Mouse (Mus musculus): ENCODE results near the gene Iqsec2. TPM values are rescaled to one million over a fixed set of nuclear protein-coding genes. Genes with fewer than 3 reads are reported as not detected.

Gene Iqsec2
- 15.0 TPM for polyA plus RNA-seq (2021)

DNA sequence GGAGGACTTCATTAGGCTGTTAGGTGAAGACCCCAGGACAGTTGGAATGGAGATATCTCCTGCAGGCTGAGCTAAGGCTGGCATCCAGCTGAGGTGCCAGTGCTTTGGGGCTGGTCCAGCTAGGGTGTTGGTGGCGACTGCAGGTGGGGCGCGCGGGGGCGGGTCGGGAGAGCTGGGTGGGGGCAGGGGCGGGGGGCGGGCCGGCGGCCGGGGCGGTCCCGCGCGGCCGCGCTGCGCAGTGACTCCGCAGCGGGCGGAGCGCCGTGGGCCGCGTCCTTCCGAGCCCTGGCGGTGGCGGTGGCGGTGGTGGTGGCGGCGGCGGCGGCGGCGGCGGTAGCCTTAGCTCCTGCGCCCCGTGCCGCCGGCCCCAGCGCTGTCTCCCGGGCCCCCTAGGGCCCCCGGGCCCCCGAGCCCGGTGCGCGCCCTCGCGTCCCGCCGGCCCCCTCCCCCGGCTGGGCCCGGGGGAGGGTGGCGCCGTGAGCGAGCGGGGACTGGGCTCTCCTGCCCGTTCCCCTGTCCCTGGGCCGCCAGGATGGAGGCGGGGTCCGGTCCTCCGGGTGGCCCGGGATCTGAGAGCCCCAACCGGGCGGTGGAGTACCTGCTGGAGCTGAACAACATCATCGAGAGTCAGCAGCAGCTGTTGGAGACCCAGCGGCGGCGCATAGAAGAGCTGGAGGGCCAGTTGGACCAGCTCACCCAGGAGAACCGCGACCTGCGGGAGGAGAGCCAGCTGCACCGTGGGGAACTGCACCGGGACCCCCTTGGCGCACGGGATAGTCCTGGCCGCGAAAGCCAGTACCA, at the start of gene Iqsec2:
TSS of gene Iqsec2 (plus strand) at position 328 of the 801 bp plus-strand sequence.
- DNase-seq (ENCODE audit: low read depth, low spot score): no peak
- CTCF ChIA-PET: no interaction called here
- POLR2A ChIA-PET: interaction anchor here (0.6 kb wide), 2 partner anchors 13 to 110 kb away, joined by 3 to 4 read pairs; no protein-coding TSS in a partner anchor
- peaks cover 33% of the 10 kb centered on the region for H3K27me3 ChIP-seq
- no peak for TF ChIP-seq CTCF (IDR thresholded peaks at IDR 0.05)
- in situ Hi-C loops (cut with MboI; ENCODE audit: low pct_unique_long_range_greater_than_20kb): no loop called here
- peak; percentile 49 for ATAC-seq

DNA sequence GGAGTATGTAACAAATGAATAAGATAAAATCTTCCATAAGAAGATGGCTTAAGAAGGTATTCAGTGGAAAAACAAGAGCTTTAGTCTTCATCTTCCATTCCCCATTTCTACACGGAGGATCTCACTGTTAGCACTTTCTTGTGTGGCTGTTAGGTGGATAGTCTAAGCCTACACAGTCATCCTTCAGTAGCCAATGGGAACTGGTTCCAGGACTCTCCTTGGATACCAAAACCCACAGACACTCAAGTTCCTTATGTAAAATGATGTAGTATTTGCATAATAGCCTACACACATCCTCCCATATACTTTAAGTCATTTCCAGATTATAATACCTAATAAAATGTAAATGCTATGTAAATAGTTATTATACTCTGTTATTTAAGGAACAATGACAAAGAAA, 46.5 kb upstream of the Iqsec2 start:
- in situ Hi-C loops (cut with MboI; ENCODE audit: low pct_unique_long_range_greater_than_20kb): no loop called here
- ChIA-PET POLR2A (no interaction called here), CTCF (no interaction called here)
- peaks cover 54% of the 10 kb centered on the region for H3K27me3 ChIP-seq
- DNase-seq (ENCODE audit: low read depth, low spot score) (no peak), ATAC-seq (no peak)
- no peak for TF ChIP-seq CTCF (IDR thresholded peaks at IDR 0.05)

DNA sequence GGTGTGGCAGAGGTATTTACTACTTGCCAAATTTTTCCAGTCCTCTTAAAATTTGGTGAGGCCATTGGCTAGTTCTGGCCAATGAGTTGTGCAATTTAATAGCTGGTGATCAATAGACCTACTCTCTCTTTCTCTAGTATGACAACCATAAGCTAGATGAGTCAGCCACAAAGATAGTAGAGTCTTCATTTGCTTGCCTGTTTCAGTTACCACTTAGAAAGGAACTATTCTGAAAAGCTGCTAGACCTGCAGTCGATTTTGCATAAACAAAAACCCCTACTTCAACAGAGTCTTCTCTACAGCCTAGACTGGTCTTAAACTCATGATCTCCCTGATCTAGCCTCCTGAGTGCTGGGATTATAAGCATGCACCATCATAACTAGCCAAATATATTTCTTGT, 22.4 kb upstream of the Iqsec2 start:
- ATAC-seq (no peak), DNase-seq (ENCODE audit: low read depth, low spot score) (no peak)
- peaks cover 86% of the 10 kb centered on the region for H3K27me3 ChIP-seq
- POLR2A ChIA-PET: no interaction called here
- no peak for TF ChIP-seq CTCF (IDR thresholded peaks at IDR 0.05)
- CTCF ChIA-PET: no interaction called here
- in situ Hi-C loops (cut with MboI; ENCODE audit: low pct_unique_long_range_greater_than_20kb): no loop called here

DNA sequence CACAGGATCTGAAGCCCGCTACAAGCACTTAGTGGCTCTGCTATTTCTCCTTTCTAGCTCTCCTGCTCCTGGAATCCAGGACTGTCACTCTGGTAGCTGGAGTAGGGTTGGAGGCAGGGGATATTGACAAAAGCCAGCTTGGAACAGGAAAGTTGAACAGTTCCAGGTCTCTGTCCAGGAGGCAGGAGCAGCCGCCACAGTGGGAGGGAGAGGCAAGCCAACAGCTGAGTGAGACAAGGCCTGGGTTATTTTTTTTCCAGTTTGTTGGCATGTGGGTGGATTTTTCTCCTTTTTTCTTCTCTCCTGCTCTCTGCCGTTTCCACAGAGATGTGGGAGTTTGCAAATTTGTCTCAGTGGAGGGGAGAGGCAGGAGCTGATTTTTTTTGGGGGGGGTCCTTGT, 13.3 kb upstream of the Iqsec2 start:
- POLR2A ChIA-PET: interaction anchor here (0.5 kb wide), 1 partner anchor 280 kb away, joined by 4 read pairs; no protein-coding TSS in a partner anchor
- TF ChIP-seq CTCF (IDR thresholded peaks at IDR 0.05): no peak
- in situ Hi-C loops (cut with MboI; ENCODE audit: low pct_unique_long_range_greater_than_20kb): no loop called here
- H3K27me3 ChIP-seq: peaks cover 81% of the 10 kb centered on the region
- DNase-seq (ENCODE audit: low read depth, low spot score): no peak
- CTCF ChIA-PET: interaction anchor here (1.2 to 1.9 kb wide), 3 partner anchors 12 to 17 kb away, joined by 3 to 5 read pairs (median 4); no protein-coding TSS in a partner anchor
- ATAC-seq: no peak

DNA sequence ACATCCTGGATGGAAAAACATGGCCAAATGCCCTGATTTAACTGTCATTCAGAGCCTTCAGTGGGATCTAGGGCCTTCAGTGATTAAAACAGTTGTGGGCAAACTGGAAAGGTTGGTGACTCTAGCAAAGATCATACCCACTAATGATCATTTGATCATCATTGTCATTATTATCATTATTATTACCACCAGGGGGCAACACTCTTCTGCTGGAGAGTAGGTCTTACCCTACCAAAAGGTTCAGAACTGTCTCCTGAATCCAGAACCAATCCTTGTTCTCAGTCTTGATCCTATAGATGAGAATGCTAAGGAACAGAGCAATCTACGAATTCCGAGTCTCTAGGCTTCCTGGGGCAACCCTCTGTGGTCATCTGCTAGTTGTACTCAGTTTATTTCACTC, 12.0 kb upstream of the Iqsec2 start:
- ChIA-PET POLR2A (interaction anchor here (0.7 kb wide), 1 partner anchor 26 kb away, joined by 3 read pairs; no protein-coding TSS in a partner anchor), CTCF (interaction anchor here (1.2 to 1.9 kb wide), 2 partner anchors 10 to 44 kb away, joined by 3 to 5 read pairs; no protein-coding TSS in a partner anchor)
- no peak for DNase-seq (ENCODE audit: low read depth, low spot score)
- TF ChIP-seq CTCF (IDR thresholded peaks at IDR 0.05): peak; percentile 48
- ATAC-seq: no peak
- in situ Hi-C loops (cut with MboI; ENCODE audit: low pct_unique_long_range_greater_than_20kb): no loop called here
- H3K27me3 ChIP-seq: peaks cover 77% of the 10 kb centered on the region

DNA sequence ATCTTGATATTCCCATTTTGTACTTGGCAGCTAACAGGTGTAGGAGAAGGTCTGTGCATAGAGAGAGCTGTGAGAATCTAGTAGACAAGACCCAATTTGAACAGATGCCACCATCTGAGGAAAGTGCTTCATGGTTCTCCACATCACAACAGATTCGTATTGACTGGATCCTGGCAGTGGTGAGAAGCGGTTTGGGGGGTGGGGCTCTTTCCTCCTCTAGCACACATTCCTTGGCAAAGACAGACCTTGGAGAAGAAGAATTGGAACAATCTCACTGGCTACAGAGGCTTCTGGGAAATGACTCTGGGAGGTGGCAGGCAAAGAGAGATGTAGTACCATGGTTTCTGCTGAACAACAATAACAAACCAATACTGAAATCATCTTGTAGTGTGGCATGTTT, 8.9 kb upstream of the Iqsec2 start:
- CTCF ChIA-PET: no interaction called here
- in situ Hi-C loops (cut with MboI; ENCODE audit: low pct_unique_long_range_greater_than_20kb): no loop called here
- TF ChIP-seq CTCF (IDR thresholded peaks at IDR 0.05): no peak
- H3K27me3 ChIP-seq: peaks cover 77% of the 10 kb centered on the region
- no peak for ATAC-seq
- POLR2A ChIA-PET: no interaction called here
- no peak for DNase-seq (ENCODE audit: low read depth, low spot score)

DNA sequence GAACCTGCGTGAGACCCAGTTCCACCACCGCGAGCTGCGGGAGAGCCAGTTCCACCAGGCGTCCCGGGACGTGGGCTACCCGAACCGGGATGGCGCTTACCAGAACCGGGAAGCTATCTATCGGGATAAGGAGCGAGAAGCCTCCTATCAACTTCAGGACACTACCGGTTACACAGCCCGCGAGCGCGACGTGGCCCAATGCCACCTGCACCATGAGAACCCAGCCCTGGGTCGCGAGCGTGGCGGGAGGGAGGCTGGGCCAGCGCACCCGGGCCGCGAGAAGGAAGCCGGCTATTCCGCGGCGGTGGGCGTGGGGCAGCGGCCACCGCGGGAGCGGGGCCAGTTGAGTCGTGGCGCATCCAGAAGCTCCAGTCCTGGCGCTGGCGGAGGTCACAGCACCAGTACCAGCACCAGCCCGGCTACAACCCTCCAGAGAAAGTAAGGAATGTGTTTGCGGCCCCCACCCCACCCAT, 710 bp downstream of the Iqsec2 start:
- ChIA-PET POLR2A (interaction anchor here (0.6 kb wide), 1 partner anchor 111 kb away, joined by 4 read pairs; no protein-coding TSS in a partner anchor), CTCF (interaction anchor here (1.7 kb wide), 1 partner anchor 21 kb away, joined by 4 read pairs; no protein-coding TSS in a partner anchor)
- no peak for TF ChIP-seq CTCF (IDR thresholded peaks at IDR 0.05)
- in situ Hi-C loops (cut with MboI; ENCODE audit: low pct_unique_long_range_greater_than_20kb): no loop called here
- ATAC-seq (no peak), DNase-seq (ENCODE audit: low read depth, low spot score) (no peak)
- H3K27me3 ChIP-seq: peaks cover 27% of the 10 kb centered on the region

DNA sequence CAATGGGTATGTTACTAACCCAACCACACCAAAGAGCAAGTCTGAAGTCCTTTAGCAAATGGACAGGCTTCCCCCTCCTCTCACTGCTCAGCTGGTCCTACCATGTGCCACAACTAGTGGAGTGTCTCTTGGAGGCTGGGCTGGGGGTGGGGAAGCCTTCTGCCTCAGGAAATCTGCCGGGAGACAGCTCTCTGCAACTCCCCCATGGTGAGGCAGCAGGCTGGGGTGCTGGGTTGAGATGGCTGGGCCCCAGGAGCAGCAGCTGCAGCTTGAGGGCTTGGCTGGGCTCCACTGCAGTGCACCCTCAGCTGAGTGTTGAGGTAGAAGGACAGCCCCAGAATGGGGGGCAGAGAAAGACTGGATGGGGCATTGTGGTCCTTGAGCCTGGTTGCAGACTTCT, 2.1 kb downstream of the Iqsec2 start:
- ChIA-PET CTCF (interaction anchor here (1.3 to 2.5 kb wide), 3 partner anchors 13 to 20 kb away, joined by 3 to 9 read pairs (median 4); no protein-coding TSS in a partner anchor), POLR2A (interaction anchor here (0.9 kb wide), 1 partner anchor 343 kb away, joined by 3 read pairs; no protein-coding TSS in a partner anchor)
- TF ChIP-seq CTCF (IDR thresholded peaks at IDR 0.05): no peak
- no peak for DNase-seq (ENCODE audit: low read depth, low spot score)
- H3K27me3 ChIP-seq: peaks cover 20% of the 10 kb centered on the region
- ATAC-seq: no peak
- in situ Hi-C loops (cut with MboI; ENCODE audit: low pct_unique_long_range_greater_than_20kb): no loop called here

GRCm38 (mm10) chrX:152146691-152147090, 2.6 kb downstream of the Iqsec2 start:
- in situ Hi-C loops (cut with MboI; ENCODE audit: low pct_unique_long_range_greater_than_20kb): no loop called here
- CTCF ChIA-PET: interaction anchor here (0.7 to 2.5 kb wide), 5 partner anchors 13 to 26 kb away, joined by 3 to 9 read pairs (median 4); no protein-coding TSS in a partner anchor
- DNase-seq (ENCODE audit: low read depth, low spot score) (no peak), ATAC-seq (no peak)
- POLR2A ChIA-PET: interaction anchor here (0.9 kb wide), 1 partner anchor 343 kb away, joined by 3 read pairs; no protein-coding TSS in a partner anchor
- H3K27me3 ChIP-seq: peaks cover 15% of the 10 kb centered on the region
- no peak for TF ChIP-seq CTCF (IDR thresholded peaks at IDR 0.05)

DNA sequence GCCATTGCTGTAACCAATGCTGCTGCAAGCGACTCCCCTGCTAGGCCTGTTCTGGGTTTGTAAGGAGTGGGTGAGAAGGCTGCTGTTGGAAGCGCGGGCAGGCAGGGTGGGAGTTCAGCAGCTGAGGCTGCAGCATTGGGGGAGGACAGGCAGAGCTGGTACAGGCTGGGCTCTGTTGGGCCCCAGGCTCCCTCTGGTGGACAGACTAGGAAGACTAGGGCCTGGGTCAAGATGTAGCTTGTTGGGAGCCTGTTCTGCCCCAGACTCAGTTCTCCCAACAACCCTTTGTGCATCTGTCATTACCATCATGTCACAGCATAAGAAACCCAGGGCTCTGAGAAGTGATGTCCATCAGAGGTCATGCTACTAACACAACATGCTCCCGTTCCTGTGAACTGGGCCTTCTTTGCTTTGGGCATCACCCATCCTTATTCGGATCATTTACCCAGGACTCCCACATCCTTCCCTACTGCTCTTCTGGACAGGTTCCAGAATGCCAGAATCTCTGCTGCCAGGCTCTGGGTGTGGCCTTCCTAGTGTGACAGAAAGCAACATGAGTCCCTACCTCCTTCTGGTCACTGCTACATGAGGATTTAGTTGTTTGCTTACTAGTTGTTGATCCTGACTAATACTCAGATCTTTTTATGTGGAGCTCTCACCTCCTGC, 3.5 kb downstream of the Iqsec2 start:
- no peak for TF ChIP-seq CTCF (IDR thresholded peaks at IDR 0.05)
- CTCF ChIA-PET: interaction anchor here (0.7 to 2.5 kb wide), 11 partner anchors 12 to 204 kb away, joined by 3 to 9 read pairs (median 3); no protein-coding TSS in a partner anchor

More for the DNA sequence above, 3.5 kb downstream of the Iqsec2 start:
- ATAC-seq (peak; percentile 53), DNase-seq (ENCODE audit: low read depth, low spot score) (no peak)
- peaks cover 14% of the 10 kb centered on the region for H3K27me3 ChIP-seq
- POLR2A ChIA-PET: no interaction called here
- in situ Hi-C loops (cut with MboI; ENCODE audit: low pct_unique_long_range_greater_than_20kb): no loop called here

Measured in Patski (cell line).